Mouse (Mus musculus) CH12.LX (cell line): Measurements from ENCODE around the gene Chst8.

Experiments
- CTCF ChIP-seq, 2 experiments: IDR thresholded peaks in 1 of 2; conservative IDR thresholded peaks in 1 of 2; 2 replicates each; pipeline ENCODE4 v1.5.1; 2011 to 2012; ENCODE audit warnings: low read depth in 2 of 2, low read length in 2 of 2, improper control_type of control experiment in 1 of 2, inconsistent platforms in 1 of 2, mild to moderate bottlenecking in 1 of 2, moderate library complexity in 1 of 2
- EP300 ChIP-seq: IDR thresholded peaks from 2 replicates; pipeline ENCODE4 v1.6.1; 2011; ENCODE audit warnings: low read length, improper control_type of control experiment
- GABPA ChIP-seq: IDR thresholded peaks from 2 replicates; pipeline ENCODE4 v1.6.1; 2012; ENCODE audit warnings: low read depth, low read length, improper control_type of control experiment, inconsistent platforms; ENCODE audit not compliant: insufficient replicate concordance
- POLR2A ChIP-seq: IDR thresholded peaks from 2 replicates; pipeline ENCODE4 v1.6.1; 2011; ENCODE audit warnings: low read depth, mild to moderate bottlenecking, improper control_type of control experiment, low read length
- POLR2AphosphoS2 ChIP-seq: IDR thresholded peaks from 2 replicates; pipeline ENCODE4 v1.6.1; 2011; ENCODE audit warnings: low read depth, low read length, improper control_type of control experiment
- SMC3 ChIP-seq: IDR thresholded peaks from 2 replicates; pipeline ENCODE4 v1.6.1; 2011; ENCODE audit warnings: low read depth, low read length, improper control_type of control experiment

GRCm38 (mm10) chr7:34653731-34654440, 158.6 kb downstream of the Chst8 start:
- TF ChIP-seq POLR2A, result no peak
- no peak for TF ChIP-seq GABPA
- no peak for TF ChIP-seq EP300
- no peak for TF ChIP-seq POLR2AphosphoS2
- TF ChIP-seq CTCF (conservative IDR thresholded peaks at IDR 0.05 in 1 of 2, IDR thresholded peaks at IDR 0.05 in 1 of 2; ENCODE audit: low read depth in 2 of 2, low read length in 2 of 2), result no peak
- TF ChIP-seq SMC3, result no peak
